ENCODE assay signal across 13 mouse cellular contexts in the genomic region with DNA sequence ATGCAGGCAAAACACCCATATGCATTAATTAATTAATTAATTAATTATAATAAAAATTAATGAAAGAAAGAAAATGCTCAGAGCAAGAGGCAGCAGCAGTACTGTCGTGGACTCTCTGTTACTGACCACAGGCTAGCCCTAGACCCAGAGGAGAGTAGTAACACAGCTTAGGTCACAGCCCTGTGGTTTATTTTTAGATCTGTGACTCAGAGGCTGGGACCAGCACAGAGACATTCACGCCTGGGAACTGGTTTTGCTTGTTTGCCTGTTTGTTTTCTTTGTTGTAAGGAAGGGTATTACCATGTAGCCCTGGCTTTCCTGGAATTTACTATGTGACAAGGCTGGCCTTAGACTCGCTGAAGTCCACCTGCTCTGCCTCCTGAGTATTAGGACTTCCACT. TPM values are rescaled to one million over a fixed set of nuclear protein-coding genes. Genes with fewer than 3 reads are reported as not detected.
A peak's percentile ranks its signal among the peaks of the same experiment; 100 is the strongest.
DNase-seq lines count a peak whose midpoint lies in the region; ATAC-seq and TF ChIP-seq lines count a peak whose summit lies in the region.
"Had no signal": no experiment of that assay in that cellular context is flagged by ENCODE, and none has a peak within 500 bp of the region (broad histone marks: within the 10 kb centered on the region; RNA-seq: fewer than 3 reads in every experiment).

No protein-coding gene starts in this region.

- DNase-seq in gastrocnemius, adult 2 months: no peak
- DNase-seq in gastrocnemius, postnatal 10 days: no peak
- DNase-seq in kidney, adult 9 months: peak; percentile 37
- no peak for DNase-seq in kidney, postnatal 4 days
- peak; percentile 55 for DNase-seq in MN1 (ENCODE audit: low spot score)
- peak; percentile 50 for DNase-seq in lung, postnatal 36 days
- DNase-seq in forebrain, embryonic 11.5 days (ENCODE audit: low spot score): no peak
- DNase-seq in right cerebral cortex, adult 18-20 months: no peak
- DNase-seq: adrenal gland, postnatal 10 days; cerebellum, adult 9-10 months; forebrain, postnatal 0 days; thymus, postnatal 4 days had no signal

- no peaks in the 10 kb centered on the region for H3K36me3 ChIP-seq in forebrain, embryonic 11.5 days (ENCODE audit: control insufficient read depth, insufficient read depth, low read length)
- H3K36me3 ChIP-seq: embryonic facial prominence, embryonic 12.5 days had no signal

- no peak overlapping the region for H3K9ac ChIP-seq in forebrain, embryonic 11.5 days (ENCODE audit: low read length)
- H3K9ac ChIP-seq: embryonic facial prominence, embryonic 12.5 days; forebrain, postnatal 0 days had no signal

- H3K4me1 ChIP-seq in forebrain, embryonic 11.5 days (replicated peaks; ENCODE audit: control insufficient read depth, insufficient read depth, low read length): no peaks in the 10 kb centered on the region
- H3K4me1 ChIP-seq: embryonic facial prominence, embryonic 12.5 days had no signal

- no peak for ATAC-seq in forebrain, embryonic 11.5 days (replicated peaks; ENCODE audit: low FRiP score)
- ATAC-seq: forebrain, postnatal 0 days had no signal

- no peaks in the 10 kb centered on the region for H3K27me3 ChIP-seq in forebrain, embryonic 11.5 days (ENCODE audit: control insufficient read depth, insufficient read depth, low read length)
- H3K27me3 ChIP-seq: embryonic facial prominence, embryonic 12.5 days had no signal

- H3K4me3 ChIP-seq in gastrocnemius, adult 2 months: no peak overlapping the region
- H3K4me3 ChIP-seq in forebrain, embryonic 11.5 days (ENCODE audit: low read depth, low read length): no peak overlapping the region
- H3K4me3 ChIP-seq: embryonic facial prominence, embryonic 12.5 days had no signal

- H3K27ac ChIP-seq in gastrocnemius, adult 2 months: peak overlapping the region; percentile 66
- H3K27ac ChIP-seq in forebrain, embryonic 11.5 days (ENCODE audit: low read depth, low read length): no peak overlapping the region
- H3K27ac ChIP-seq: embryonic facial prominence, embryonic 12.5 days had no signal

- WGBS in forebrain, embryonic 11.5 days: 67% methylated on average over 3 of the region's 3 CpGs

- no peaks in the 10 kb centered on the region; the same call in 1 of the 2 replicates for H3K9me3 ChIP-seq in forebrain, embryonic 11.5 days (ENCODE audit: control insufficient read depth, low read length)

- H3K4me2 ChIP-seq in forebrain, embryonic 11.5 days (ENCODE audit: low read depth, low read length, severe bottlenecking): no peak overlapping the region
- H3K4me2 ChIP-seq: embryonic facial prominence, embryonic 12.5 days had no signal

- intact Hi-C loops in gastrocnemius, adult 2 months (cut with DNase I): no loop called here

- no peak for TF ChIP-seq CTCF in gastrocnemius, adult 2 months (IDR thresholded peaks at IDR 0.05)

RNA-seq across cellular contexts. Expression of a gene that starts 14.1 kb away (rescaled TPM):
- total RNA-seq in gastrocnemius, adult 2 months (2021): 10 to 100 TPM; 36.6 to 51.9 TPM
- 10 to 100 TPM; 51.2 to 64.1 TPM for total RNA-seq in gastrocnemius, postnatal 10 days (2021)
- polyA plus RNA-seq in forebrain, embryonic 11.5 days (2014; fragmentation: Nextera tagmentation; extraction: Ambion mirVana): 27.4 and 32.7 TPM in 2 replicates

Comparison
In these comparisons a context has a peak if more than half of its experiments do, and no peak if none do; other contexts are left out.
1. DNase-seq: peak in kidney, adult 9 months (single experiment), MN1 (single experiment) and lung, postnatal 36 days (single experiment); none in gastrocnemius, adult 2 months (single experiment), gastrocnemius, postnatal 10 days (single experiment), kidney, postnatal 4 days (0 of 2), forebrain, embryonic 11.5 days (single experiment) and right cerebral cortex, adult 18-20 months (single experiment).